Mouse (Mus musculus) liver, embryonic 14 days (tissue): ENCODE data around the gene Plppr1. TPM values are rescaled to one million over a fixed set of nuclear protein-coding genes. Genes with fewer than 3 reads are reported as not detected.

Source experiments
- polyA plus RNA-seq: library from polyadenylated mRNA; depleted of rRNA; stranded (reverse); fragments of >200 nt; gene quantifications from 2 replicates; pipeline ENCODE4 v1.2.3, GENCODE M21; 2012; rRNA removed

Plppr1 gene
- polyA plus RNA-seq = 0.10 and 0.12 TPM in 2 replicates

GRCm38 (mm10) chr4:49059021-49059401 lies at the start of gene Plppr1:
Gene Plppr1 (plus strand): TSS chr4:49059273.

